Mouse (Mus musculus) myocyte (in vitro differentiated cells): ENCODE data around the gene Cd151.

Experiments
- CEBPB ChIP-seq: IDR thresholded peaks from 2 replicates; pipeline ENCODE4 v1.6.1; 2011; ENCODE audit warnings: mild to moderate bottlenecking, moderate library complexity; ENCODE audit not compliant: poor library complexity, insufficient read depth, severe bottlenecking
- E2F4 ChIP-seq: IDR thresholded peaks from one replicate; pipeline ENCODE4 v1.6.1; 2011; ENCODE audit warnings: mild to moderate bottlenecking, control low read depth, moderate library complexity; ENCODE audit not compliant: insufficient read depth
- MAX ChIP-seq: IDR thresholded peaks from one replicate; pipeline ENCODE4 v1.6.1; 2011; ENCODE audit warnings: low read depth, mild to moderate bottlenecking, control low read depth
- MYOD1 ChIP-seq, 3 experiments: IDR thresholded peaks; one replicate each; pipeline ENCODE4 v1.6.1; 2011; ENCODE audit warnings: control low read depth in 2 of 3, low read depth in 2 of 3, mild to moderate bottlenecking in 2 of 3, moderate library complexity in 1 of 3; ENCODE audit not compliant: insufficient read length in 2 of 3, control insufficient read depth in 1 of 3
- MYOG ChIP-seq, 3 experiments: IDR thresholded peaks; one replicate each; pipeline ENCODE4 v1.6.1; 2011; ENCODE audit warnings: control low read depth in 2 of 3, low read depth in 2 of 3, mild to moderate bottlenecking in 2 of 3; ENCODE audit not compliant: insufficient read length in 2 of 3, control insufficient read depth in 1 of 3, insufficient read depth in 1 of 3
- POLR2A ChIP-seq: IDR thresholded peaks from one replicate; pipeline ENCODE4 v1.6.1; 2011; ENCODE audit warnings: low read depth, mild to moderate bottlenecking, control low read depth, moderate library complexity; ENCODE audit not compliant: insufficient read length
- REST ChIP-seq: IDR thresholded peaks from one replicate; pipeline ENCODE4 v1.6.1; 2011; ENCODE audit warnings: mild to moderate bottlenecking, control low read depth, moderate library complexity; ENCODE audit not compliant: insufficient read depth, insufficient read length
- SRF ChIP-seq: IDR thresholded peaks from one replicate; pipeline ENCODE4 v1.6.1; 2011; ENCODE audit warnings: low read depth; ENCODE audit not compliant: control insufficient read depth, insufficient read length
- TCF12 ChIP-seq: IDR thresholded peaks from one replicate; pipeline ENCODE4 v1.6.1; 2011; ENCODE audit warnings: mild to moderate bottlenecking, control low read depth; ENCODE audit not compliant: poor library complexity, insufficient read depth, severe bottlenecking
- USF1 ChIP-seq: IDR thresholded peaks from one replicate; pipeline ENCODE4 v1.6.1; 2011; ENCODE audit warnings: low read depth, mild to moderate bottlenecking, control low read depth, moderate library complexity

- TF ChIP-seq USF1 (no peak), POLR2A (no peak), MAX (no peak), SRF (no peak), MYOD1 (IDR thresholded peaks at IDR 0.05; ENCODE audit: control insufficient read depth in 1 of 3, insufficient read length in 2 of 3, low read depth in 2 of 3) (no peak), CEBPB (no peak), E2F4 (no peak), MYOG (IDR thresholded peaks at IDR 0.05; ENCODE audit: control insufficient read depth in 1 of 3, insufficient read depth in 1 of 3, insufficient read length in 2 of 3, low read depth in 2 of 3) (no peak), TCF12 (no peak), REST (no peak)
These were observed 48.2 kb upstream of the Cd151 start for GRCm38 (mm10) chr7:141418970-141419369.
